Mouse (Mus musculus) midbrain, embryonic 16.5 days (tissue): Measurements from ENCODE around the gene Chmp2b. TPM values are rescaled to one million over a fixed set of nuclear protein-coding genes. Genes with fewer than 3 reads are reported as not detected.
A peak's percentile ranks its signal among the peaks of the same experiment; 100 is the strongest.

Source experiments
- ATAC-seq: fragments of 200-750 bp; cut with Nextera tagmentation; 2 replicates; pipeline ENCODE4 v1.8.0; 2017; ENCODE audit warnings: moderate TSS enrichment
- H3K27ac ChIP-seq: fragments of 300-500 bp; sonication (generic); 2 replicates; pipeline ENCODE4 v1.5.1; 2014; ENCODE audit warnings: mild to moderate bottlenecking, low read length, mixed read lengths
- H3K27me3 ChIP-seq: fragments of 300-500 bp; sonication (generic); 2 replicates; pipeline ENCODE4 v1.6.1; 2014; ENCODE audit warnings: low read depth, low read length, mixed read lengths; ENCODE audit not compliant: control insufficient read depth, insufficient read depth
- H3K36me3 ChIP-seq: fragments of 300-500 bp; sonication (generic); 2 replicates; pipeline ENCODE4 v1.6.1; 2014; ENCODE audit warnings: mild to moderate bottlenecking, low read length, moderate library complexity, mixed read lengths; ENCODE audit not compliant: control insufficient read depth, insufficient read depth
- H3K4me1 ChIP-seq: fragments of 300-500 bp; sonication (generic); 2 replicates; pipeline ENCODE4 v1.6.1; 2014; ENCODE audit warnings: mild to moderate bottlenecking, low read length, mixed read lengths; ENCODE audit not compliant: control insufficient read depth, insufficient read depth
- H3K4me2 ChIP-seq: fragments of 300-500 bp; sonication (generic); 2 replicates; pipeline ENCODE4 v1.6.1; 2014; ENCODE audit warnings: mild to moderate bottlenecking, low read length, mixed read lengths
- H3K4me3 ChIP-seq: fragments of 300-500 bp; sonication (generic); 2 replicates; pipeline ENCODE4 v1.5.1; 2014; ENCODE audit warnings: low read depth, mild to moderate bottlenecking, low read length, moderate library complexity, mixed read lengths
- H3K9ac ChIP-seq: fragments of 300-500 bp; sonication (generic); 2 replicates; pipeline ENCODE4 v1.6.1; 2014; ENCODE audit warnings: low read depth, low read length, mixed read lengths
- H3K9me3 ChIP-seq: fragments of 300-500 bp; sonication (generic); replicated peaks from 2 replicates; pipeline ENCODE4 v1.6.1; 2014; ENCODE audit warnings: mild to moderate bottlenecking, low read length, mixed read lengths; ENCODE audit not compliant: control insufficient read depth, poor library complexity, severe bottlenecking
- WGBS: fragments of 180-500 bp; shearing (Covaris S2); extraction: QIAGEN DNeasy Blood & Tissue Kit; methylation state at CpG from one replicate; pipeline ENCODE4 v1.1.7; 2014; 5-methylcytosine and 5-hydroxymethylcytosine counted together
- polyA plus RNA-seq: library from polyadenylated mRNA; unstranded; fragments of >200 nt; fragmentation: Nextera tagmentation; extraction: Ambion mirVana; gene quantifications from 2 replicates; pipeline ENCODE4 v1.2.1, GENCODE M21; 2015

Chmp2b gene
- polyA plus RNA-seq = 121 and 136 TPM in 2 replicates

- ATAC-seq = peak; percentile 97
- H3K27ac ChIP-seq = peak within 1 kb of the TSS; percentile 80
- H3K4me1 ChIP-seq = peaks cover 13% of the 10 kb centered on the region
- H3K36me3 ChIP-seq = no peaks in the 10 kb centered on the region
- peak within 1 kb of the TSS; percentile 67 for H3K4me2 ChIP-seq
- H3K4me3 ChIP-seq = peak within 1 kb of the TSS; percentile 100
- H3K9me3 ChIP-seq = no peaks in the 10 kb centered on the region
- no peaks in the 10 kb centered on the region for H3K27me3 ChIP-seq
- under 1% methylated on average over 68 of the region's 69 CpGs for WGBS
- peak within 1 kb of the TSS; percentile 86 for H3K9ac ChIP-seq
Measured at GRCm38 (mm10) chr16:65561963-65562863, at the start of gene Chmp2b. Chmp2b (minus strand) TSS chr16:65562726.

DNA sequence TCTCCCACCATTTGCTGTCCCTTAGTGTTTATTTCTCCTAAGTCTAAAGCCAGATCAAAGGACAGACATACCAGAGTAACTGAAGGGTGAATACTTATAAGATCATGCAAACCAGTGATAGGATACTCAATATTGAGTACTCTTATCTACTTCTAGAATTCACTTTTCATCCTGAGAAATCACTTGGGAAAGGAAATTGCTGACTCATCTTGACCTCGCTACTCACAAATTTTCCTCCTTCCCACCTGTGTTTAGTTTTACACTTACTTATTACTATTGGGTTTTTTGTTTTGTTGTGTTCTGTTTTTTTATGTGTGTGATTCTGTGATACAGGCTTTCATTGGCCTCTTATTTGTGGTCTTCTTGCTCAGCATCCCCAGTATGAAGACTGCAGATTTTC, 49.2 kb upstream of the Chmp2b start:
- Histone ChIP-seq H3K27me3 (no peaks in the 10 kb centered on the region), H3K4me3 (no peak overlapping the region), H3K4me2 (no peak overlapping the region), H3K36me3 (no peaks in the 10 kb centered on the region), H3K9ac (no peak overlapping the region), H3K27ac (no peak overlapping the region), H3K4me1 (no peaks in the 10 kb centered on the region), H3K9me3 (no peaks in the 10 kb centered on the region)
- no peak for ATAC-seq
- 88% methylated on average over 1 of the region's 1 CpGs for WGBS

DNA sequence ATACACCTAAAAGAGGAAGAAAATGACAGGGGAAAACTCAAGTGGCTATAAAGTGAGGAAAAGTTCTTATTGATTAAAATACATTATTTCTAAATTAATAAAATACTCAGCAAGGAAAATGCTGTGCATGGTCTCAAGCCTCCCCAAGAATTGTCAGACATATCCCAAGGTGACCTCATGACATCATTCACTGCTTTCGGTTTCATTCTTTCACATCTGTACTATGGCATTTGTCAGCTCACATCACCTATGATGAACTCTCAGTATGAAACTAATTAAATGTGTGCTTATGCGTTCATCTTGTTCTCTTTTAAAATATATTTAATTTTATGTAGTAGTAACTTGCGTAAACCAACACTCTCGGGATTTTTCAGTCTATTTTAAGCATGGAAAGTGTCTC, 38.3 kb upstream of the Chmp2b start:
- WGBS = 91% methylated on average over 4 of the region's 4 CpGs

GRCm38 (mm10) chr16:65586111-65586865, 23.8 kb upstream of the Chmp2b start:
- no peak overlapping the region for H3K9ac ChIP-seq
- WGBS = 61% methylated on average over 7 of the region's 7 CpGs
- no peak for ATAC-seq

More for the DNA sequence above, 38.3 kb upstream of the Chmp2b start:
- Histone ChIP-seq H3K27me3 (no peaks in the 10 kb centered on the region), H3K9ac (no peak overlapping the region), H3K4me2 (no peak overlapping the region), H3K4me1 (no peaks in the 10 kb centered on the region), H3K36me3 (no peaks in the 10 kb centered on the region), H3K9me3 (no peaks in the 10 kb centered on the region), H3K27ac (no peak overlapping the region), H3K4me3 (no peak overlapping the region)
- ATAC-seq = no peak

DNA sequence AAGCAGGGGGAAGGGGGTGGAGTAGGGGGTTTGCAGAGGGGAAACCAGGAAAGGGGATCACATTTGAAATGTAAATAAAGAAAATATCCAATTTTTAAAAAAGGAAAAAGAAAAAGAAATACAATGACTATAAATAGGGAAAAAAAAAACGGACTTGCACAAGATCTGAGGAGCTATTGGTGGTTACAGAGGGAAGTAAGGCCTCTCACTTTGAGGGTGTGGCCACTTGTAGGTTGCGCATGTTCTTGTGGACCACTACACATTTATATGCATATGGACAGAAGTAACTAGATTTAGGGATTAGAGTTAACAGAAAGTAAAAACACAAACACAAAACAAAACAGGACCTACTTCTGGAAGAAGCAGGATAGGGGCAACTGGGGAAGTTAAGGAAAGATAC, 23.2 kb upstream of the Chmp2b start:
- Histone ChIP-seq H3K4me1 (no peaks in the 10 kb centered on the region), H3K27ac (no peak overlapping the region), H3K9ac (no peak overlapping the region), H3K27me3 (no peaks in the 10 kb centered on the region), H3K4me2 (no peak overlapping the region), H3K4me3 (no peak overlapping the region), H3K9me3 (no peaks in the 10 kb centered on the region), H3K36me3 (no peaks in the 10 kb centered on the region)
- no peak for ATAC-seq
- 89% methylated on average over 2 of the region's 2 CpGs for WGBS

More at GRCm38 (mm10) chr16:65586111-65586865, 23.8 kb upstream of the Chmp2b start:
- no peak overlapping the region for H3K27ac ChIP-seq
- no peaks in the 10 kb centered on the region for H3K36me3 ChIP-seq
- H3K4me1 ChIP-seq = no peaks in the 10 kb centered on the region
- H3K9me3 ChIP-seq = no peaks in the 10 kb centered on the region
- no peaks in the 10 kb centered on the region for H3K27me3 ChIP-seq
- no peak overlapping the region for H3K4me3 ChIP-seq
- H3K4me2 ChIP-seq = no peak overlapping the region

- H3K4me3 ChIP-seq = no peak overlapping the region
Measured at GRCm38 (mm10) chr16:65577298-65578029, 14.9 kb upstream of the Chmp2b start.

DNA sequence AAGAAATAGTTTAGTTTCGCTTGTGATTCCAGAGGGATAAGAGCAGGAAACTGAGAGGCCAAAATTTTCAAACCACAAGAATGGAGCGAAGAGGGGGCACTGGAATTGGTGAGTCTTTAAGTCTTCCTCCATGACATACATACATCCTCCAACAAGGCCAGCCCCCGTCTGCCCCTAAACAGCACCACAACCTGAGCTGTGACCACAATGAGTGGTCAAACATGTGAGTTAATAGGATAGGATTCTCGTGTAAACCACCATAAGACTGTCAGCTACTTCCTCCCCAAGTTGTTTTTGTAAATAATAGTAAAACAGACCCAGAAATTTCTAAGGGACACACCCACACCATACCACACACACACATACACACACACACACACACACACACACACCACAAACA, 6.3 kb upstream of the Chmp2b start:
- Histone ChIP-seq H3K27me3 (no peaks in the 10 kb centered on the region), H3K27ac (no peak overlapping the region), H3K4me3 (no peak overlapping the region), H3K9ac (no peak overlapping the region), H3K36me3 (no peaks in the 10 kb centered on the region), H3K9me3 (no peaks in the 10 kb centered on the region), H3K4me1 (no peaks in the 10 kb centered on the region), H3K4me2 (no peak overlapping the region)
- WGBS = 80% methylated on average over 4 of the region's 4 CpGs
- no peak for ATAC-seq

More at GRCm38 (mm10) chr16:65577298-65578029, 14.9 kb upstream of the Chmp2b start:
- Histone ChIP-seq H3K4me1 (no peaks in the 10 kb centered on the region), H3K27ac (no peak overlapping the region), H3K4me2 (no peak overlapping the region), H3K9ac (no peak overlapping the region), H3K36me3 (no peaks in the 10 kb centered on the region), H3K9me3 (no peaks in the 10 kb centered on the region), H3K27me3 (no peaks in the 10 kb centered on the region)
- no peak for ATAC-seq
- 40% methylated on average over 6 of the region's 6 CpGs for whole genome bisulfite sequencing

GRCm38 (mm10) chr16:65564951-65565350, 2.4 kb upstream of the Chmp2b start:
- H3K27me3 ChIP-seq = no peaks in the 10 kb centered on the region
- no peak overlapping the region for H3K4me3 ChIP-seq
- H3K4me2 ChIP-seq = no peak overlapping the region
- 92% methylated on average over 1 of the region's 1 CpGs for WGBS
- no peak for ATAC-seq
- H3K9me3 ChIP-seq = no peaks in the 10 kb centered on the region
- H3K36me3 ChIP-seq = no peaks in the 10 kb centered on the region
- peaks cover 9% of the 10 kb centered on the region for H3K4me1 ChIP-seq
- no peak overlapping the region for H3K27ac ChIP-seq
- no peak overlapping the region for H3K9ac ChIP-seq
